Mouse (Mus musculus) cortical plate, adult 2 months (tissue): ENCODE data around the gene Pbp2.

Experiments
- CTCF ChIP-seq: fragments of 200-500 bp; IDR thresholded peaks from 2 replicates; pipeline ENCODE4 v1.5.1; 2011; ENCODE audit warnings: mild to moderate bottlenecking, control low read depth, low read length; ENCODE audit not compliant: insufficient read depth; ENCODE audit errors: extremely low read depth
- POLR2A ChIP-seq: fragments of 200-500 bp; IDR thresholded peaks from 2 replicates; pipeline ENCODE4 v1.6.1; 2011; ENCODE audit warnings: mild to moderate bottlenecking, low read length, control low read depth; ENCODE audit not compliant: insufficient read depth; ENCODE audit errors: extremely low read depth

- TF ChIP-seq POLR2A = no peak
- no peak for TF ChIP-seq CTCF
Observed at GRCm38 (mm10) chr6:135294150-135294549, 16.1 kb downstream of the Pbp2 start.
